Mouse (Mus musculus) midbrain, embryonic 10.5 days (tissue): Measurements from ENCODE around the gene Unk. TPM values are rescaled to one million over a fixed set of nuclear protein-coding genes. Genes with fewer than 3 reads are reported as not detected.

Experiments used
- DNase-seq: peaks from one replicate; pipeline ENCODE4 v3.0.0-alpha.2; 2017; ENCODE audit warnings: low spot score
- H3K27ac ChIP-seq: fragments of 300-500 bp; sonication (generic); replicated peaks from 2 replicates; pipeline ENCODE4 v1.5.1; 2016; ENCODE audit warnings: mild to moderate bottlenecking
- H3K27me3 ChIP-seq: fragments of 300-500 bp; sonication (generic); 2 replicates; pipeline ENCODE4 v1.6.1; 2016; ENCODE audit warnings: low read depth, mild to moderate bottlenecking; ENCODE audit not compliant: poor library complexity, severe bottlenecking
- H3K36me3 ChIP-seq: fragments of 300-500 bp; sonication (generic); 2 replicates; pipeline ENCODE4 v1.6.1; 2016; ENCODE audit warnings: mild to moderate bottlenecking, moderate library complexity
- H3K4me1 ChIP-seq: fragments of 300-500 bp; sonication (generic); 2 replicates; pipeline ENCODE4 v1.6.1; 2016
- H3K4me3 ChIP-seq: fragments of 300-500 bp; sonication (generic); 2 replicates; pipeline ENCODE4 v1.5.1; 2016; ENCODE audit warnings: mild to moderate bottlenecking, moderate library complexity
- H3K9me3 ChIP-seq: fragments of 300-500 bp; sonication (generic); replicated peaks from 2 replicates; pipeline ENCODE4 v1.6.1; 2016; ENCODE audit warnings: mild to moderate bottlenecking
- WGBS: fragments of 180-500 bp; shearing (Covaris S2); methylation state at CpG from one replicate; pipeline ENCODE4 v1.1.7; 2016; 5-methylcytosine and 5-hydroxymethylcytosine counted together
- polyA plus RNA-seq: library from polyadenylated mRNA; unstranded; fragments of >200 nt; fragmentation: Nextera tagmentation; extraction: Ambion mirVana; gene quantifications from 2 replicates; pipeline ENCODE4 v1.2.1, GENCODE M21; 2016

Gene Unk
- polyA plus RNA-seq, 1 experiment from 2014 or later: 46.4 TPM

- Histone ChIP-seq H3K27ac (no peak overlapping the region), H3K9me3 (no peaks in the 10 kb centered on the region; the same call in 1 of the 2 replicates), H3K27me3 (no peaks in the 10 kb centered on the region), H3K36me3 (peaks cover 98% of the 10 kb centered on the region), H3K4me3 (no peak overlapping the region), H3K4me1 (no peaks in the 10 kb centered on the region)
- 94% methylated on average over 6 of the region's 6 CpGs for WGBS
- no peak for DNase-seq
Observed at GRCm38 (mm10) chr11:116045173-116045572, 15.1 kb downstream of the Unk start.

- no peak overlapping the region for H3K27ac ChIP-seq
- peaks cover 100% of the 10 kb centered on the region for H3K36me3 ChIP-seq
- 89% methylated on average over 2 of the region's 2 CpGs for WGBS
- H3K9me3 ChIP-seq: no peaks in the 10 kb centered on the region
- H3K27me3 ChIP-seq: no peaks in the 10 kb centered on the region
- H3K4me3 ChIP-seq: no peak overlapping the region
- DNase-seq: no peak
- H3K4me1 ChIP-seq: no peaks in the 10 kb centered on the region
Observed at GRCm38 (mm10) chr11:116049610-116050009, 19.5 kb downstream of the Unk start.

- Histone ChIP-seq H3K4me1 (no peaks in the 10 kb centered on the region), H3K9me3 (no peaks in the 10 kb centered on the region), H3K27ac (no peak overlapping the region), H3K36me3 (peaks cover 100% of the 10 kb centered on the region), H3K4me3 (no peak overlapping the region), H3K27me3 (no peaks in the 10 kb centered on the region)
- 89% methylated on average over 4 of the region's 4 CpGs for WGBS
- no peak for DNase-seq
Observed at GRCm38 (mm10) chr11:116050196-116050595, 20.1 kb downstream of the Unk start.

- Histone ChIP-seq H3K4me1 (no peaks in the 10 kb centered on the region), H3K27ac (no peak overlapping the region), H3K27me3 (no peaks in the 10 kb centered on the region), H3K9me3 (no peaks in the 10 kb centered on the region), H3K4me3 (no peak overlapping the region), H3K36me3 (peaks cover 100% of the 10 kb centered on the region)
- WGBS: 94% methylated on average over 9 of the region's 9 CpGs
- no peak for DNase-seq
Observed at GRCm38 (mm10) chr11:116053510-116054229, 23.5 kb downstream of the Unk start.

- no peak overlapping the region for H3K27ac ChIP-seq
- DNase-seq: no peak
- no peaks in the 10 kb centered on the region for H3K4me1 ChIP-seq
- WGBS: 91% methylated on average over 11 of the region's 11 CpGs
- no peaks in the 10 kb centered on the region for H3K27me3 ChIP-seq
- no peak overlapping the region for H3K4me3 ChIP-seq
- H3K9me3 ChIP-seq: no peaks in the 10 kb centered on the region
- peaks cover 100% of the 10 kb centered on the region for H3K36me3 ChIP-seq
Observed at GRCm38 (mm10) chr11:116055873-116056272, 25.8 kb downstream of the Unk start.

GRCm38 (mm10) chr11:116057237-116057881, 27.2 kb downstream of the Unk start:
- Histone ChIP-seq H3K4me3 (no peak overlapping the region), H3K9me3 (no peaks in the 10 kb centered on the region), H3K27ac (no peak overlapping the region), H3K4me1 (peaks cover 9% of the 10 kb centered on the region), H3K36me3 (peaks cover 100% of the 10 kb centered on the region), H3K27me3 (no peaks in the 10 kb centered on the region)
- 89% methylated on average over 4 of the region's 4 CpGs for WGBS
- DNase-seq: no peak

- WGBS: 94% methylated on average over 12 of the region's 12 CpGs
- H3K27ac ChIP-seq: no peak overlapping the region
- H3K4me3 ChIP-seq: no peak overlapping the region
- no peaks in the 10 kb centered on the region for H3K27me3 ChIP-seq
- H3K4me1 ChIP-seq: peaks cover 12% of the 10 kb centered on the region
- peaks cover 96% of the 10 kb centered on the region for H3K36me3 ChIP-seq
- no peak for DNase-seq
- H3K9me3 ChIP-seq: no peaks in the 10 kb centered on the region
Observed at GRCm38 (mm10) chr11:116058022-116058614, 28.0 kb downstream of the Unk start.

GRCm38 (mm10) chr11:116058868-116059690, 29.0 kb downstream of the Unk start:
- Histone ChIP-seq H3K27me3 (no peaks in the 10 kb centered on the region), H3K36me3 (peaks cover 86% of the 10 kb centered on the region), H3K27ac (no peak overlapping the region; the same call in 1 of the 2 replicates), H3K9me3 (no peaks in the 10 kb centered on the region), H3K4me3 (no peak overlapping the region), H3K4me1 (peaks cover 12% of the 10 kb centered on the region)
- DNase-seq: no peak
- 94% methylated on average over 17 of the region's 17 CpGs for WGBS

GRCm38 (mm10) chr11:116059691-116060025, 29.5 kb downstream of the Unk start:
- DNase-seq: no peak
- peaks cover 80% of the 10 kb centered on the region for H3K36me3 ChIP-seq
- no peak overlapping the region for H3K4me3 ChIP-seq
- H3K27ac ChIP-seq: no peak overlapping the region
- WGBS: 97% methylated on average over 11 of the region's 11 CpGs
- peaks cover 18% of the 10 kb centered on the region for H3K4me1 ChIP-seq
- H3K9me3 ChIP-seq: no peaks in the 10 kb centered on the region
- H3K27me3 ChIP-seq: no peaks in the 10 kb centered on the region

- H3K27ac ChIP-seq: no peak overlapping the region
- 92% methylated on average over 9 of the region's 9 CpGs for WGBS
- H3K27me3 ChIP-seq: no peaks in the 10 kb centered on the region
- no peaks in the 10 kb centered on the region for H3K9me3 ChIP-seq
- no peak for DNase-seq
- H3K4me3 ChIP-seq: no peak overlapping the region
- peaks cover 71% of the 10 kb centered on the region for H3K36me3 ChIP-seq
- H3K4me1 ChIP-seq: peaks cover 20% of the 10 kb centered on the region
Observed at GRCm38 (mm10) chr11:116060596-116060995, 30.5 kb downstream of the Unk start.

GRCm38 (mm10) chr11:116061641-116062415, 31.7 kb downstream of the Unk start:
- WGBS: 88% methylated on average over 13 of the region's 13 CpGs
- Histone ChIP-seq H3K36me3 (peaks cover 59% of the 10 kb centered on the region), H3K4me3 (no peak overlapping the region), H3K9me3 (no peaks in the 10 kb centered on the region), H3K27ac (0 out of 2 replicates have a peak overlapping the region, but pooled peaks have one; percentile 47), H3K4me1 (peaks cover 22% of the 10 kb centered on the region), H3K27me3 (no peaks in the 10 kb centered on the region)
- DNase-seq: no peak

GRCm38 (mm10) chr11:116062521-116062920, 32.4 kb downstream of the Unk start:
- H3K27me3 ChIP-seq: no peaks in the 10 kb centered on the region
- H3K4me3 ChIP-seq: no peak overlapping the region
- peaks cover 22% of the 10 kb centered on the region for H3K4me1 ChIP-seq
- no peaks in the 10 kb centered on the region for H3K9me3 ChIP-seq
- peaks cover 52% of the 10 kb centered on the region for H3K36me3 ChIP-seq
- 70% methylated on average over 8 of the region's 8 CpGs for WGBS
- 0 out of 2 replicates have a peak overlapping the region, but pooled peaks have one; percentile 47 for H3K27ac ChIP-seq
- no peak for DNase-seq
